ENCODE assay signal across 9 mouse cellular contexts in genomic region chr16:35179082-35179481, GRCm38 (mm10). TPM values are rescaled to one million over a fixed set of nuclear protein-coding genes. Genes with fewer than 3 reads are reported as not detected.
DNase-seq lines count a peak whose midpoint lies in the region; ATAC-seq and TF ChIP-seq lines count a peak whose summit lies in the region.
"Had no signal": no experiment of that assay in that cellular context is flagged by ENCODE, and none has a peak within 500 bp of the region (broad histone marks: within the 10 kb centered on the region; RNA-seq: fewer than 3 reads in every experiment).

No protein-coding gene starts in this region.

- H3K36me3 ChIP-seq in hindbrain, postnatal 0 days (ENCODE audit: insufficient read depth, low read length): no peaks in the 10 kb centered on the region
- no peaks in the 10 kb centered on the region for H3K36me3 ChIP-seq in hindbrain, embryonic 12.5 days

- H3K27me3 ChIP-seq in hindbrain, postnatal 0 days (ENCODE audit: insufficient read depth, low read length): no peaks in the 10 kb centered on the region
- no peaks in the 10 kb centered on the region; the same call in 1 of the 2 replicates for H3K27me3 ChIP-seq in hindbrain, embryonic 12.5 days

- H3K9me3 ChIP-seq in hindbrain, postnatal 0 days (ENCODE audit: low read length): no peaks in the 10 kb centered on the region
- no peaks in the 10 kb centered on the region for H3K9me3 ChIP-seq in hindbrain, embryonic 12.5 days (replicated peaks)

- no peak overlapping the region for H3K9ac ChIP-seq in hindbrain, postnatal 0 days (replicated peaks; ENCODE audit: low read length)
- H3K9ac ChIP-seq in hindbrain, embryonic 12.5 days: no peak overlapping the region

- 37% methylated on average over 8 of the region's 8 CpGs for WGBS in hindbrain, postnatal 0 days
- WGBS in hindbrain, embryonic 12.5 days: 70% methylated on average over 8 of the region's 8 CpGs

- no peak for ATAC-seq in hindbrain, postnatal 0 days
- ATAC-seq in hindbrain, embryonic 12.5 days (ENCODE audit: low FRiP score): no peak
- no peak for ATAC-seq in erythroid progenitor cell, adult 5-6 weeks (replicated peaks; ENCODE audit: low FRiP score, poor library complexity, severe bottlenecking)

- H3K27ac ChIP-seq in hindbrain, postnatal 0 days: no peak overlapping the region
- no peak overlapping the region for H3K27ac ChIP-seq in hindbrain, embryonic 12.5 days

- H3K4me1 ChIP-seq in hindbrain, postnatal 0 days (ENCODE audit: insufficient read depth, low read length): peaks cover 14% of the 10 kb centered on the region
- peaks cover 6% of the 10 kb centered on the region; the same call in 1 of the 2 replicates for H3K4me1 ChIP-seq in hindbrain, embryonic 12.5 days

- no peak overlapping the region for H3K4me2 ChIP-seq in hindbrain, postnatal 0 days (ENCODE audit: low read depth, low read length)
- no peak overlapping the region for H3K4me2 ChIP-seq in hindbrain, embryonic 12.5 days (replicated peaks)

- peak; percentile 57 for DNase-seq in hindbrain, postnatal 0 days (ENCODE audit: low spot score)
- DNase-seq in adrenal gland, adult 2 months: peak; percentile 89
- peak; percentile 62 for DNase-seq in fibroblast of lung, adult 2 months (ENCODE audit: low read depth)
- DNase-seq in kidney, postnatal 14 days: peak; percentile 83
- DNase-seq in testis, postnatal 14 days (ENCODE audit: low spot score): peak; percentile 51
- DNase-seq in thymus, adult 18-20 months: no peak

- no peak for TF ChIP-seq CTCF in hindbrain, postnatal 0 days (IDR thresholded peaks at IDR 0.05; ENCODE audit: low read depth)

- H3K4me3 ChIP-seq in hindbrain, postnatal 0 days (ENCODE audit: low read length): no peak overlapping the region
- no peak overlapping the region for H3K4me3 ChIP-seq in hindbrain, embryonic 12.5 days

RNA-seq across cellular contexts. Expression of gene Adcy5, which starts 24.4 kb away (rescaled TPM):
- total RNA-seq in hindbrain, postnatal 0 days (2014; rRNA removed): 82.7 and 85.5 TPM in 2 replicates
- 5.7 and 6.3 TPM in 2 replicates for polyA plus RNA-seq in hindbrain, postnatal 0 days (2015; fragmentation: Nextera tagmentation; extraction: Ambion mirVana)
- polyA plus RNA-seq in hindbrain, embryonic 12.5 days (2016; fragmentation: Nextera tagmentation; extraction: Ambion mirVana): 4.4 and 4.5 TPM in 2 replicates
- total RNA-seq in adrenal gland, adult 2 months (2021): 10 to 100 TPM in 1 of 2 experiments, 1 to 10 TPM in 1; 9.1 to 21.7 TPM
- 17.1 and 32.8 TPM in 2 replicates for polyA plus RNA-seq in adrenal gland, adult 2 months (2012; rRNA removed)
- total RNA-seq in erythroid progenitor cell, adult 5-6 weeks (2015; ENCODE audit: low replicate concordance): not detected in 2 replicates
- not detected in 2 replicates for total RNA-seq in erythroid progenitor cell, adult 5-6 weeks (2017; ENCODE audit: low replicate concordance)
- total RNA-seq: hematopoietic stem cell, adult 5-6 weeks had no signal

Comparison
In these comparisons a context has a peak if more than half of its experiments do, and no peak if none do; other contexts are left out.
1. DNase-seq: peak in hindbrain, postnatal 0 days (single experiment), adrenal gland, adult 2 months (single experiment), fibroblast of lung, adult 2 months (single experiment), kidney, postnatal 14 days (single experiment) and testis, postnatal 14 days (single experiment); none in thymus, adult 18-20 months (0 of 2).
2. RNA of gene Adcy5, which starts 24.4 kb away (total RNA-seq): 82.7 to 85.5 TPM in hindbrain, postnatal 0 days and 9.1 to 21.7 TPM in adrenal gland, adult 2 months; not detected in erythroid progenitor cell, adult 5-6 weeks; every median in the first group is over 10 times any median in the second.